Mouse (Mus musculus) intestine, embryonic 14.5 days (tissue): Measurements from ENCODE around the gene Rab17. TPM values are rescaled to one million over a fixed set of nuclear protein-coding genes. Genes with fewer than 3 reads are reported as not detected.
A peak's percentile ranks its signal among the peaks of the same experiment; 100 is the strongest.

Experiments
- ATAC-seq: fragments of 200-750 bp; cut with Nextera tagmentation; replicated peaks from 2 replicates; pipeline ENCODE4 v1.8.0; 2017; ENCODE audit warnings: low read depth, moderate number of reproducible peaks, moderate TSS enrichment, moderate library complexity; ENCODE audit not compliant: low FRiP score, low TSS enrichment
- DNase-seq: peaks from one replicate; pipeline ENCODE4 v3.0.0-alpha.2; 2018; ENCODE audit warnings: low spot score
- H3K27ac ChIP-seq: fragments of 300-500 bp; sonication (generic); 2 replicates; pipeline ENCODE4 v1.5.1; 2014; ENCODE audit warnings: low read depth, mild to moderate bottlenecking, control low read depth
- H3K27me3 ChIP-seq: fragments of 300-500 bp; sonication (generic); replicated peaks from 2 replicates; pipeline ENCODE4 v1.6.1; 2014; ENCODE audit warnings: low read length, control low read depth; ENCODE audit not compliant: control insufficient read depth, insufficient read depth
- H3K36me3 ChIP-seq: fragments of 300-500 bp; sonication (generic); 2 replicates; pipeline ENCODE4 v1.6.1; 2014; ENCODE audit warnings: low read length, control low read depth; ENCODE audit not compliant: control insufficient read depth, insufficient read depth
- H3K4me1 ChIP-seq: fragments of 300-500 bp; sonication (generic); replicated peaks from 2 replicates; pipeline ENCODE4 v1.6.1; 2014; ENCODE audit warnings: low read length, control low read depth, mixed read lengths; ENCODE audit not compliant: control insufficient read depth, insufficient read depth
- H3K4me2 ChIP-seq: fragments of 300-500 bp; sonication (generic); 2 replicates; pipeline ENCODE4 v1.6.1; 2014; ENCODE audit warnings: low read length
- H3K4me3 ChIP-seq: fragments of 300-500 bp; sonication (generic); 2 replicates; pipeline ENCODE4 v1.5.1; 2014; ENCODE audit warnings: low read depth, low read length, control low read depth, mixed read lengths
- H3K9ac ChIP-seq: fragments of 300-500 bp; sonication (generic); 2 replicates; pipeline ENCODE4 v1.6.1; 2014; ENCODE audit warnings: mild to moderate bottlenecking, low read length
- H3K9me3 ChIP-seq: fragments of 300-500 bp; sonication (generic); 2 replicates; pipeline ENCODE4 v1.6.1; 2016; ENCODE audit warnings: low read length, control low read depth; ENCODE audit not compliant: control insufficient read depth
- WGBS: fragments of 180-500 bp; shearing (Covaris S2); extraction: QIAGEN DNeasy Blood & Tissue Kit; methylation state at CpG from one replicate; pipeline ENCODE4 v1.1.7; 2014; 5-methylcytosine and 5-hydroxymethylcytosine counted together
- polyA plus RNA-seq: library from polyadenylated mRNA; unstranded; fragments of >200 nt; fragmentation: Nextera tagmentation; extraction: Ambion mirVana; gene quantifications from 2 replicates; pipeline ENCODE4 v1.2.1, GENCODE M21; 2014

The Rab17 gene
- polyA plus RNA-seq, 1 experiment from 2014 or later: 22.8 TPM

GRCm38 (mm10) chr1:90974906-90975649, 5.6 kb upstream of the Rab17 start:
- Histone ChIP-seq H3K27ac (no peak overlapping the region), H3K4me1 (peaks cover 16% of the 10 kb centered on the region; the same call in 1 of the 2 replicates), H3K27me3 (no peaks in the 10 kb centered on the region), H3K9me3 (no peaks in the 10 kb centered on the region), H3K4me3 (no peak overlapping the region), H3K9ac (no peak overlapping the region), H3K36me3 (no peaks in the 10 kb centered on the region), H3K4me2 (no peak overlapping the region)
- DNase-seq: no peak
- 40% methylated on average over 12 of the region's 12 CpGs for WGBS
- no peak for ATAC-seq

- H3K9me3 ChIP-seq: no peaks in the 10 kb centered on the region
- H3K27me3 ChIP-seq: no peaks in the 10 kb centered on the region
- no peaks in the 10 kb centered on the region for H3K36me3 ChIP-seq
- no peak for DNase-seq
- peak; percentile 22 for ATAC-seq
- no peak overlapping the region for H3K4me2 ChIP-seq
- 77% methylated on average over 2 of the region's 2 CpGs for WGBS
- H3K4me3 ChIP-seq: no peak overlapping the region
- H3K4me1 ChIP-seq: peaks cover 22% of the 10 kb centered on the region; the same call in 1 of the 2 replicates
- H3K27ac ChIP-seq: no peak overlapping the region
- H3K9ac ChIP-seq: no peak overlapping the region
Observed at GRCm38 (mm10) chr1:90973574-90973911, 4.1 kb upstream of the Rab17 start.

GRCm38 (mm10) chr1:90972911-90973573, 3.6 kb upstream of the Rab17 start:
- Histone ChIP-seq H3K27ac (no peak overlapping the region), H3K9ac (no peak overlapping the region), H3K4me1 (peaks cover 22% of the 10 kb centered on the region; the same call in 1 of the 2 replicates), H3K4me2 (no peak overlapping the region), H3K4me3 (no peak overlapping the region), H3K27me3 (no peaks in the 10 kb centered on the region), H3K36me3 (no peaks in the 10 kb centered on the region), H3K9me3 (no peaks in the 10 kb centered on the region)
- 18% methylated on average over 9 of the region's 9 CpGs for WGBS
- peak; percentile 71 for ATAC-seq
- DNase-seq: peak; percentile 99

DNA sequence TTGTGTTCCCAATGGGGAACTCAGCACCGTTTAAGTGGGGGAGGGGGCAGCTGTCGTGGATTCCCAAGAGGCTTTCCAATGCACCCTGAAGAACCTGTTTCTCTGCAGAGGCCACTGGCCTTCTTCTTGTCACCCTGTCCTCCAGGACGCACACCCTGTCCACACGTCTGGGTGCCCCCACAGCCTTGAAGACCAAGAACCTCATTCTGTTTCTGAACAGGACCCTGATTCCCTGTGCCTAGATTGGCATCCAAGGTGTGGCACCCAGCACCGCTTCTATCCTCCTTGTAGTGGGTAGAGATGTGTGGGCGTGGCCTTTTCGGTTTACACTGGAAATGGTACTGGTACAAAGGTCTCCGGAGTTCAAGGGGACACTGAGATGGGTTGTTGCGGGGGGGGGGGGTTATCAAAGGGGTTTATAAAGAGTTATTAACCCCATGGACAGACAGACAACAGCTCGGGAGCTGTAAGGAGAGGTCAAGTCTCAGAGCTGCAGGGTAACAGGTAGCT, 475 bp upstream of the Rab17 start:
- H3K9ac ChIP-seq: no peak overlapping the region

GRCm38 (mm10) chr1:90968649-90969048, 812 bp downstream of the Rab17 start:
- no peak overlapping the region for H3K27ac ChIP-seq
- WGBS: 71% methylated on average over 4 of the region's 4 CpGs
- DNase-seq (no peak), ATAC-seq (no peak)
- H3K9me3 ChIP-seq: no peaks in the 10 kb centered on the region
- no peaks in the 10 kb centered on the region for H3K27me3 ChIP-seq
- H3K4me1 ChIP-seq: peaks cover 24% of the 10 kb centered on the region
- peak overlapping the region; percentile 41 for H3K4me2 ChIP-seq
- H3K9ac ChIP-seq: no peak overlapping the region
- H3K4me3 ChIP-seq: no peak overlapping the region; the same call in 1 of the 2 replicates
- H3K36me3 ChIP-seq: no peaks in the 10 kb centered on the region

More for the DNA sequence above, 475 bp upstream of the Rab17 start:
- 58% methylated on average over 10 of the region's 10 CpGs for WGBS
- Histone ChIP-seq H3K4me3 (no peak overlapping the region), H3K4me1 (peaks cover 22% of the 10 kb centered on the region), H3K27ac (peak overlapping the region; percentile 69), H3K9me3 (no peaks in the 10 kb centered on the region), H3K4me2 (peak overlapping the region; percentile 41), H3K27me3 (no peaks in the 10 kb centered on the region), H3K36me3 (no peaks in the 10 kb centered on the region)
- ATAC-seq (peak; percentile 7; the same call in 1 of the 2 replicates), DNase-seq (no peak)

- Histone ChIP-seq H3K9ac (no peak overlapping the region), H3K27ac (no peak overlapping the region), H3K27me3 (no peaks in the 10 kb centered on the region), H3K4me1 (peaks cover 26% of the 10 kb centered on the region), H3K4me3 (no peak overlapping the region), H3K36me3 (no peaks in the 10 kb centered on the region), H3K9me3 (no peaks in the 10 kb centered on the region), H3K4me2 (peak overlapping the region; percentile 41; the same call in 1 of the 2 replicates)
- WGBS: 66% methylated on average over 7 of the region's 7 CpGs
- ATAC-seq: no peak
- DNase-seq: no peak
Observed at GRCm38 (mm10) chr1:90967583-90967982, 1.9 kb downstream of the Rab17 start.

- Histone ChIP-seq H3K27ac (no peak overlapping the region), H3K27me3 (no peaks in the 10 kb centered on the region), H3K9me3 (no peaks in the 10 kb centered on the region), H3K9ac (no peak overlapping the region), H3K4me3 (no peak overlapping the region), H3K36me3 (no peaks in the 10 kb centered on the region), H3K4me2 (no peak overlapping the region), H3K4me1 (peaks cover 15% of the 10 kb centered on the region)
- ATAC-seq (peak; percentile 28; the same call in 1 of the 2 replicates), DNase-seq (no peak)
- WGBS: 6% methylated on average over 3 of the region's 3 CpGs
Observed at GRCm38 (mm10) chr1:90962994-90963393, 6.5 kb downstream of the Rab17 start.

DNA sequence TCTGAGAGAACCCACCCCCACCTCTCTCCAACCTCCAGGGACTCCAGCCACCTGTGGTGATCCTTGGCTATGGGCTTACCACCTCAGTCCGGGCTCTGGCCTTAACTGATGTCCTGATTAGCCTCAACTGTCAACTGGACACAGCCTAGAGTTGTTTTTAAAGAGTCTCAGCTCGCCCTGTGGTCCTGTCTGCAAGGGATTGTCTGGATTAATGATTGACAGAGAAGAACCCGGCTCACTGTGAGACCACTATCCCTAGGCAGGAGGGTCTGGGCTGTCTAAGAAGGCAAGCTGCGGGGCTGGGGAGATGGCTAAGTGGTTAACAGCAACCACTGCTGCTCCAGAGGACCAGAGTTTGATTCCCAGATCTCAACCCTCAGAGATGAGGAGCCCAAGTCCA, 6.9 kb downstream of the Rab17 start:
- no peaks in the 10 kb centered on the region for H3K36me3 ChIP-seq
- 27% methylated on average over 4 of the region's 4 CpGs for WGBS
- no peak overlapping the region for H3K27ac ChIP-seq
- peaks cover 15% of the 10 kb centered on the region for H3K4me1 ChIP-seq
- no peak; the same call in 1 of the 2 replicates for ATAC-seq
- no peaks in the 10 kb centered on the region for H3K27me3 ChIP-seq
- no peaks in the 10 kb centered on the region for H3K9me3 ChIP-seq
- no peak overlapping the region for H3K4me3 ChIP-seq
- no peak overlapping the region for H3K9ac ChIP-seq
- no peak overlapping the region for H3K4me2 ChIP-seq
- DNase-seq: no peak
